Mouse (Mus musculus): ENCODE data around the gene Sh2b2.
"Not testable (repeated sequence)": the region's sequence is repeated elsewhere in the genome, so short reads cannot be mapped to it uniquely, and the experiment has no call there.

Gene Sh2b2

GRCm38 (mm10) chr5:136240381-136240780, 6.0 kb downstream of the Sh2b2 start:
- no peak for DNase-seq (ENCODE audit: low spot score in 2 of 2)

- no peak for DNase-seq (ENCODE audit: low spot score in 2 of 2)
Measured at GRCm38 (mm10) chr5:136237607-136238006, 8.7 kb downstream of the Sh2b2 start.

GRCm38 (mm10) chr5:136236611-136237010, 9.7 kb downstream of the Sh2b2 start:
- DNase-seq (ENCODE audit: low spot score in 2 of 2), result no peak

GRCm38 (mm10) chr5:136230348-136231035, 15.9 kb downstream of the Sh2b2 start:
- no peak for DNase-seq (ENCODE audit: low spot score in 2 of 2)

GRCm38 (mm10) chr5:136226246-136226876, 20.0 kb downstream of the Sh2b2 start:
- no peak for DNase-seq (ENCODE audit: low spot score in 2 of 2)

- no peak for DNase-seq (ENCODE audit: low spot score in 2 of 2)
Measured at GRCm38 (mm10) chr5:136218585-136218984, 27.8 kb downstream of the Sh2b2 start.

GRCm38 (mm10) chr5:136217932-136218381, 28.4 kb downstream of the Sh2b2 start:
- no peak for DNase-seq (ENCODE audit: low spot score in 2 of 2)

GRCm38 (mm10) chr5:136217004-136217665, 29.2 kb downstream of the Sh2b2 start:
- no peak for DNase-seq (ENCODE audit: low spot score in 2 of 2)

GRCm38 (mm10) chr5:136215958-136216357, 30.4 kb downstream of the Sh2b2 start:
- no peak for DNase-seq (ENCODE audit: low spot score in 2 of 2)

GRCm38 (mm10) chr5:136215211-136215610, 31.1 kb downstream of the Sh2b2 start:
- DNase-seq (ENCODE audit: low spot score in 2 of 2), result no peak

- DNase-seq (ENCODE audit: low spot score in 2 of 2), result no peak
Measured at GRCm38 (mm10) chr5:136213716-136214115, 32.6 kb downstream of the Sh2b2 start.

- no peak for DNase-seq (ENCODE audit: low spot score in 2 of 2)
Measured at GRCm38 (mm10) chr5:136212716-136213115, 33.6 kb downstream of the Sh2b2 start.

GRCm38 (mm10) chr5:136211341-136212102, 34.8 kb downstream of the Sh2b2 start:
- DNase-seq (ENCODE audit: low spot score in 2 of 2), result not testable (repeated sequence)

GRCm38 (mm10) chr5:136210549-136210948, 35.8 kb downstream of the Sh2b2 start:
- no peak for DNase-seq (ENCODE audit: low spot score in 2 of 2)

GRCm38 (mm10) chr5:136201832-136202231, 44.5 kb downstream of the Sh2b2 start:
- DNase-seq (ENCODE audit: low spot score in 2 of 2), result peak in 1 of 2 experiments; percentile 79

GRCm38 (mm10) chr5:136199526-136199925, 46.8 kb downstream of the Sh2b2 start:
- DNase-seq (ENCODE audit: low spot score in 2 of 2), result no peak

GRCm38 (mm10) chr5:136198474-136199391, 47.6 kb downstream of the Sh2b2 start, which contains the start of gene Prkrip1:
TSS of gene Prkrip1 (minus strand) at chr5:136198963.
- DNase-seq (ENCODE audit: low spot score in 2 of 2), result peak; percentile 80 to 94

GRCm38 (mm10) chr5:136191870-136192269, 54.5 kb downstream of the Sh2b2 start:
- no peak for DNase-seq (ENCODE audit: low spot score in 2 of 2)

- DNase-seq (ENCODE audit: low spot score in 2 of 2), result peak in 1 of 2 experiments; percentile 61
Measured at GRCm38 (mm10) chr5:136186723-136187122, 59.6 kb downstream of the Sh2b2 start.

- DNase-seq (ENCODE audit: low spot score in 2 of 2), result no peak
Measured at GRCm38 (mm10) chr5:136183766-136184165, 62.6 kb downstream of the Sh2b2 start.

GRCm38 (mm10) chr5:136182830-136183229, 63.5 kb downstream of the Sh2b2 start:
- DNase-seq (ENCODE audit: low spot score in 2 of 2), result no peak
